Mouse (Mus musculus): ENCODE measurements at regions not wholly inside any gene's neighbourhood (a gene's known extent, or its start where the extent isn't known, plus 50 kb on each side); places are given as distances from the start of the nearest gene placed in this dataset.
"Not testable (repeated sequence)": the region's sequence is repeated elsewhere in the genome, so short reads cannot be mapped to it uniquely, and the experiment has no call there.

GRCm38 (mm10) chr7:70300516-70300915, 66.0 kb downstream of the Nr2f2 start:
- DNase-seq = no peak

GRCm38 (mm10) chr7:70291431-70291830, 75.1 kb downstream of the Nr2f2 start:
- no peak for DNase-seq

GRCm38 (mm10) chr7:70290733-70291320, 75.7 kb downstream of the Nr2f2 start:
- no peak for DNase-seq

GRCm38 (mm10) chr7:70290277-70290676, 76.3 kb downstream of the Nr2f2 start:
- DNase-seq = no peak

GRCm38 (mm10) chr7:70288621-70289020, 77.9 kb downstream of the Nr2f2 start:
- no peak for DNase-seq

- DNase-seq = no peak
Measured at GRCm38 (mm10) chr7:70287891-70288421, 78.6 kb downstream of the Nr2f2 start.

GRCm38 (mm10) chr7:70286836-70287355, 79.6 kb downstream of the Nr2f2 start:
- DNase-seq = no peak

GRCm38 (mm10) chr7:70285344-70285743, 81.2 kb downstream of the Nr2f2 start:
- DNase-seq = no peak

GRCm38 (mm10) chr7:70283836-70284235, 82.7 kb downstream of the Nr2f2 start:
- no peak for DNase-seq

GRCm38 (mm10) chr7:70283166-70283565, 83.4 kb downstream of the Nr2f2 start:
- DNase-seq = no peak

GRCm38 (mm10) chr7:70281891-70282515, 84.5 kb downstream of the Nr2f2 start:
- DNase-seq = no peak

- no peak for DNase-seq
Measured at GRCm38 (mm10) chr7:70281381-70281750, 85.2 kb downstream of the Nr2f2 start.

GRCm38 (mm10) chr7:70280643-70281380, 85.7 kb downstream of the Nr2f2 start:
- no peak for DNase-seq

GRCm38 (mm10) chr7:70279927-70280642, 86.5 kb downstream of the Nr2f2 start:
- DNase-seq = no peak

GRCm38 (mm10) chr7:70279101-70279500, 87.4 kb downstream of the Nr2f2 start:
- DNase-seq = no peak

- DNase-seq = no peak
Measured at GRCm38 (mm10) chr7:70276078-70276477, 90.5 kb downstream of the Nr2f2 start.

GRCm38 (mm10) chr7:70274312-70274711, 92.2 kb downstream of the Nr2f2 start:
- no peak for DNase-seq

- DNase-seq = no peak
Measured at GRCm38 (mm10) chr7:70267075-70267474, 99.5 kb downstream of the Nr2f2 start.

- DNase-seq = no peak
Measured at GRCm38 (mm10) chr7:70256806-70257205, 109.7 kb downstream of the Nr2f2 start.

- no peak for DNase-seq
Measured at GRCm38 (mm10) chr7:70255072-70255471, 111.5 kb downstream of the Nr2f2 start.

GRCm38 (mm10) chr7:70253275-70253674, 113.3 kb downstream of the Nr2f2 start:
- no peak for DNase-seq

- DNase-seq = not testable (repeated sequence)
Measured at GRCm38 (mm10) chr7:70239059-70239458, 127.5 kb downstream of the Nr2f2 start.

GRCm38 (mm10) chr7:70219310-70219709, 147.2 kb downstream of the Nr2f2 start:
- no peak for DNase-seq
